Mouse (Mus musculus) stomach, embryonic 14.5 days (tissue): ENCODE results near the gene Scube1. TPM values are rescaled to one million over a fixed set of nuclear protein-coding genes. Genes with fewer than 3 reads are reported as not detected.

ENCODE experiments used
- ATAC-seq: fragments of 200-750 bp; cut with Nextera tagmentation; 2 replicates; pipeline ENCODE4 v1.8.0; 2017; ENCODE audit warnings: low read depth, moderate TSS enrichment; ENCODE audit not compliant: insufficient number of reproducible peaks, insufficient read depth, low FRiP score
- H3K27ac ChIP-seq: fragments of 300-500 bp; sonication (generic); 2 replicates; pipeline ENCODE4 v1.5.1; 2014; ENCODE audit warnings: mild to moderate bottlenecking, low read length, moderate library complexity, mixed read lengths
- H3K27me3 ChIP-seq: fragments of 300-500 bp; sonication (generic); 2 replicates; pipeline ENCODE4 v1.6.1; 2014; ENCODE audit warnings: low read length, control low read depth, mixed read lengths; ENCODE audit not compliant: control insufficient read depth, insufficient read depth
- H3K36me3 ChIP-seq: fragments of 300-500 bp; sonication (generic); 2 replicates; pipeline ENCODE4 v1.6.1; 2014; ENCODE audit warnings: mild to moderate bottlenecking, control low read depth, low read length, moderate library complexity, mixed read lengths; ENCODE audit not compliant: control insufficient read depth, insufficient read depth
- H3K4me1 ChIP-seq: fragments of 300-500 bp; sonication (generic); 2 replicates; pipeline ENCODE4 v1.6.1; 2014; ENCODE audit warnings: low read length, control low read depth, mixed read lengths; ENCODE audit not compliant: control insufficient read depth, insufficient read depth
- H3K4me2 ChIP-seq: fragments of 300-500 bp; sonication (generic); replicated peaks from 2 replicates; pipeline ENCODE4 v1.6.1; 2014; ENCODE audit warnings: low read depth, low read length, control low read depth
- H3K4me3 ChIP-seq: fragments of 300-500 bp; sonication (generic); 2 replicates; pipeline ENCODE4 v1.5.1; 2014; ENCODE audit warnings: low read depth, low read length, control low read depth
- H3K9ac ChIP-seq: fragments of 300-500 bp; sonication (generic); replicated peaks from 2 replicates; pipeline ENCODE4 v1.6.1; 2014; ENCODE audit warnings: low read depth, mild to moderate bottlenecking, control low read depth, low read length, moderate library complexity, mixed read lengths
- H3K9me3 ChIP-seq: fragments of 300-500 bp; sonication (generic); 2 replicates; pipeline ENCODE4 v1.6.1; 2016; ENCODE audit warnings: low read depth, low read length, control low read depth; ENCODE audit not compliant: control insufficient read depth
- WGBS: fragments of 180-500 bp; shearing (Covaris S2); extraction: QIAGEN DNeasy Blood & Tissue Kit; methylation state at CpG from one replicate; pipeline ENCODE4 v1.1.7; 2014; 5-methylcytosine and 5-hydroxymethylcytosine counted together
- polyA plus RNA-seq: library from polyadenylated mRNA; unstranded; fragments of >200 nt; fragmentation: Nextera tagmentation; extraction: Ambion mirVana; gene quantifications from 2 replicates; pipeline ENCODE4 v1.2.1, GENCODE M21; 2014

Gene Scube1
- polyA plus RNA-seq, 1 experiment from 2014 or later = 9.8 TPM

DNA sequence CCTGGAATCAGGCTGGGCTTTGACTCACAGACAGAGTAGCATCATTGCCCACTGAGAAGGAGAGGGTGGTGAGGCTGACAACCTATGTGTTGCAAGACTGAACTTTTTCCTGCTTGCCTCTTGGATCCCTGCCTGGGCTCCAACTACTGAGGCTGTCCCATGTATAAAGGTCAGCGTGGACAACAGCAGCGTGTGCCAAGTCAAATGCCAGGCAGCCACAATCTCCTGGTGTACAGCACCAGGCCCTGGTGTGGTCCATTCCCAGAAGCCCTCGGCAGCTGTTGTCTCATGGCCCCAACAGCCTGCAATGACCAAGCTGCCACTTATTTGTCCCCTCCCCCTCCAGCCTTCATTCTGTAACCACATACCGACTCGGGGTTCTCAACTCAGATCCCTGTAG lies 153.2 kb downstream of the Scube1 start:
- no peaks in the 10 kb centered on the region for H3K27me3 ChIP-seq
- 92% methylated on average over 5 of the region's 5 CpGs for WGBS

GRCm38 (mm10) chr15:83570641-83571040 lies 154.2 kb downstream of the Scube1 start:
- H3K4me3 ChIP-seq = no peak overlapping the region
- H3K9me3 ChIP-seq = no peaks in the 10 kb centered on the region
- no peak overlapping the region for H3K4me2 ChIP-seq
- no peaks in the 10 kb centered on the region for H3K4me1 ChIP-seq
- no peaks in the 10 kb centered on the region for H3K27me3 ChIP-seq
- no peak for ATAC-seq
- H3K9ac ChIP-seq = no peak overlapping the region
- 74% methylated on average over 2 of the region's 2 CpGs for WGBS
- peaks cover 3% of the 10 kb centered on the region; the same call in 1 of the 2 replicates for H3K36me3 ChIP-seq
- no peak overlapping the region for H3K27ac ChIP-seq

More for the DNA sequence above, 153.2 kb downstream of the Scube1 start:
- Histone ChIP-seq H3K36me3 (peaks cover 9% of the 10 kb centered on the region; the same call in 1 of the 2 replicates), H3K27ac (no peak overlapping the region), H3K4me1 (no peaks in the 10 kb centered on the region), H3K9ac (no peak overlapping the region), H3K9me3 (no peaks in the 10 kb centered on the region), H3K4me3 (no peak overlapping the region), H3K4me2 (no peak overlapping the region)
- no peak for ATAC-seq

GRCm38 (mm10) chr15:83569682-83570081 lies 155.1 kb downstream of the Scube1 start:
- Histone ChIP-seq H3K27me3 (no peaks in the 10 kb centered on the region), H3K27ac (no peak overlapping the region), H3K4me2 (no peak overlapping the region), H3K4me3 (no peak overlapping the region), H3K4me1 (no peaks in the 10 kb centered on the region), H3K9ac (no peak overlapping the region), H3K9me3 (no peaks in the 10 kb centered on the region), H3K36me3 (no peaks in the 10 kb centered on the region)
- ATAC-seq = no peak
- WGBS = 55% methylated on average over 11 of the region's 11 CpGs

DNA sequence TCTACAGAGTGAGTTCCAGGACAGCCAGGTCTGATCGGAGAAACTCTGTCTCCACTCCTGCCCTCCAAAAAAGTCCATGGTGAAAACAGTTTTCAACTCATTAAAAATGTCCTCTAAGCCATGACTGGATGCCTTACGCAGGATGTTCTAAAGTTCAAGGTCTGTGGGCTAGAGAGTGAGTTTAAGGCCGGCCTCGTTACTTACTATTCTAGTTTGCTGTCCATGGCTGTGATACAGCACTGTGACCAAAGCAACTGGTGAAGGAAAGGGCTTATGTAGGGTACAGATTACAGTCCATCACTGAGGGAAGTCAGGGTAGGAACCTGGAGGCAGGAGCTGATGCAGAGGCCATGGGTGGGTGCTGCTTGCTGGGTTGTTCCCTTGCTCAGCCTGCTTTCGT lies 156.3 kb downstream of the Scube1 start:
- WGBS = 94% methylated on average over 5 of the region's 5 CpGs
- H3K9me3 ChIP-seq = no peaks in the 10 kb centered on the region
- no peaks in the 10 kb centered on the region for H3K27me3 ChIP-seq
- no peak overlapping the region for H3K9ac ChIP-seq
- H3K4me2 ChIP-seq = no peak overlapping the region
- 0 out of 2 replicates have a peak, but pooled peaks cover 3% of the 10 kb centered on the region for H3K4me1 ChIP-seq
- ATAC-seq = no peak
- no peak overlapping the region for H3K27ac ChIP-seq
- no peak overlapping the region for H3K4me3 ChIP-seq
- H3K36me3 ChIP-seq = no peaks in the 10 kb centered on the region

- no peaks in the 10 kb centered on the region for H3K9me3 ChIP-seq
- ATAC-seq = no peak
- no peak overlapping the region for H3K4me2 ChIP-seq
- H3K9ac ChIP-seq = no peak overlapping the region
- 86% methylated on average over 3 of the region's 3 CpGs for WGBS
- H3K27ac ChIP-seq = no peak overlapping the region
- H3K4me1 ChIP-seq = peaks cover 10% of the 10 kb centered on the region
- no peaks in the 10 kb centered on the region for H3K27me3 ChIP-seq
- H3K4me3 ChIP-seq = no peak overlapping the region
- no peaks in the 10 kb centered on the region for H3K36me3 ChIP-seq
Observed at GRCm38 (mm10) chr15:83567728-83568127, 157.1 kb downstream of the Scube1 start.

DNA sequence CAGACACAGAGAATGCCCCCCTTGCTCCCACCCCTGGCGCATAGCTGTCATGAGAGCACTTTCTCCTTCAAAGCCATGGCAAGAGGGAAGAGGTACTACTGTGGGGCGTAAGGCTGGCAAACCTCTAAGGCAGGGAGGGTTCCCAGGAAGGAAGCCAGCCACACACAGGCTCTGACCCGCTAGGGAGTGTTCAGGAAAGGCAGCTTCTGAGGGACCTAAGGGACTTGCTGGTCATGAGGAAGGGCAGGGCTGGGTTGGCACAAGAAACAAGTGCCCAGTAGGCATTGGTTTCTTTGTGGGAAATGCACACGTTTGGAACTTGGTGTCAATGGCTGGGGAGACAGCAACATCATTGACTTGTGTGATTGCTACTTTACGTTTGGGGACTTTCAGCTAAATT lies 158.8 kb downstream of the Scube1 start:
- Histone ChIP-seq H3K27ac (no peak overlapping the region), H3K9ac (no peak overlapping the region), H3K4me2 (no peak overlapping the region), H3K4me3 (no peak overlapping the region), H3K27me3 (no peaks in the 10 kb centered on the region), H3K4me1 (peaks cover 11% of the 10 kb centered on the region), H3K36me3 (no peaks in the 10 kb centered on the region), H3K9me3 (no peaks in the 10 kb centered on the region)
- 75% methylated on average over 5 of the region's 5 CpGs for WGBS
- ATAC-seq = no peak

DNA sequence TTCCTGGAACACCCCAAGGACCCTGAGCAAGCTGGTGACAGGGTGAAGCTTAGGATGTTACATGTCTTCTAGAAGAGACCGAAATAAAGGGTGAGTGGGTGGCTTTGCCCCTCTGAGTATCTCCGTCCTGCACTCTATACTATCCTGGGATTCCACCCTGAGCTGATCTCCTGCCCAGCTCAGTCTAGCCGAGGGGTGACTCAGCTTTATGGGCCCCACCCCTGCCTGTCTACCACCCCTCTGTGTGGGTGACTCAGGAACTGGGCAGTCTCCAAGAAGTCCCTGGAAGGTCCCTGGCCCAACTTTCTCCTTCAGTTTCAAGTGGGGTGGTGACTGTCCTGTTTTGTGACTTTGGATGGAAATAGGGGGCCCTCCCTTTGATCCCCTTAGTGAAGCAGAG lies 159.4 kb downstream of the Scube1 start:
- 85% methylated on average over 3 of the region's 3 CpGs for WGBS

GRCm38 (mm10) chr15:83563857-83564651 lies 160.8 kb downstream of the Scube1 start:
- 2% methylated on average over 27 of the region's 27 CpGs for WGBS
- Histone ChIP-seq H3K27me3 (no peaks in the 10 kb centered on the region), H3K4me3 (peak overlapping the region; percentile 51), H3K9ac (peak overlapping the region; percentile 50), H3K9me3 (no peaks in the 10 kb centered on the region), H3K27ac (peak overlapping the region; percentile 33; the same call in 1 of the 2 replicates), H3K36me3 (no peaks in the 10 kb centered on the region), H3K4me2 (peak overlapping the region; percentile 99), H3K4me1 (peaks cover 11% of the 10 kb centered on the region)
- ATAC-seq = peak; percentile 43; the same call in 1 of the 2 replicates

More for the DNA sequence above, 159.4 kb downstream of the Scube1 start:
- H3K27ac ChIP-seq = no peak overlapping the region
- no peaks in the 10 kb centered on the region for H3K9me3 ChIP-seq
- no peak overlapping the region for H3K4me2 ChIP-seq
- peak; percentile 42 for ATAC-seq
- H3K4me1 ChIP-seq = peaks cover 11% of the 10 kb centered on the region
- no peak overlapping the region for H3K4me3 ChIP-seq
- H3K27me3 ChIP-seq = no peaks in the 10 kb centered on the region
- H3K36me3 ChIP-seq = no peaks in the 10 kb centered on the region
- H3K9ac ChIP-seq = no peak overlapping the region
